Mouse (Mus musculus) hindbrain, embryonic 15.5 days (tissue): ENCODE results near the gene Cdh13. TPM values are rescaled to one million over a fixed set of nuclear protein-coding genes. Genes with fewer than 3 reads are reported as not detected.
"Not testable (repeated sequence)": the region's sequence is repeated elsewhere in the genome, so short reads cannot be mapped to it uniquely, and the experiment has no call there.

Source experiments
- ATAC-seq: fragments of 200-750 bp; cut with Nextera tagmentation; 2 replicates; pipeline ENCODE4 v1.8.0; 2017; ENCODE audit warnings: low read depth, moderate number of reproducible peaks, moderate TSS enrichment; ENCODE audit not compliant: low FRiP score
- H3K27ac ChIP-seq: fragments of 300-500 bp; sonication (generic); replicated peaks from 2 replicates; pipeline ENCODE4 v1.5.1; 2015; ENCODE audit warnings: mild to moderate bottlenecking, inconsistent platforms
- H3K27me3 ChIP-seq: fragments of 300-500 bp; sonication (generic); 2 replicates; pipeline ENCODE4 v1.6.1; 2015; ENCODE audit warnings: control low read depth, inconsistent platforms
- H3K36me3 ChIP-seq: fragments of 300-500 bp; sonication (generic); 2 replicates; pipeline ENCODE4 v1.6.1; 2015; ENCODE audit warnings: control low read depth, inconsistent platforms
- H3K4me1 ChIP-seq: fragments of 300-500 bp; sonication (generic); replicated peaks from 2 replicates; pipeline ENCODE4 v1.6.1; 2015; ENCODE audit warnings: control low read depth, inconsistent platforms
- H3K4me2 ChIP-seq: fragments of 300-500 bp; sonication (generic); 2 replicates; pipeline ENCODE4 v1.6.1; 2015; ENCODE audit warnings: moderate library complexity, mild to moderate bottlenecking, inconsistent platforms
- H3K4me3 ChIP-seq: fragments of 300-500 bp; sonication (generic); 2 replicates; pipeline ENCODE4 v1.5.1; 2015; ENCODE audit warnings: mild to moderate bottlenecking, inconsistent platforms
- H3K9ac ChIP-seq: fragments of 300-500 bp; sonication (generic); 2 replicates; pipeline ENCODE4 v1.6.1; 2015; ENCODE audit warnings: inconsistent platforms
- H3K9me3 ChIP-seq: fragments of 300-500 bp; sonication (generic); 2 replicates; pipeline ENCODE4 v1.6.1; 2016; ENCODE audit warnings: control low read depth, inconsistent platforms
- WGBS: fragments of 180-500 bp; shearing (Covaris S2); methylation state at CpG from one replicate; pipeline ENCODE4 v1.1.7; 2015; 5-methylcytosine and 5-hydroxymethylcytosine counted together
- polyA plus RNA-seq: library from polyadenylated mRNA; unstranded; fragments of >200 nt; fragmentation: Nextera tagmentation; extraction: Ambion mirVana; gene quantifications from 2 replicates; pipeline ENCODE4 v1.2.1, GENCODE M21; 2015

Cdh13 gene
- polyA plus RNA-seq, 1 experiment from 2014 or later, result 112 TPM

DNA sequence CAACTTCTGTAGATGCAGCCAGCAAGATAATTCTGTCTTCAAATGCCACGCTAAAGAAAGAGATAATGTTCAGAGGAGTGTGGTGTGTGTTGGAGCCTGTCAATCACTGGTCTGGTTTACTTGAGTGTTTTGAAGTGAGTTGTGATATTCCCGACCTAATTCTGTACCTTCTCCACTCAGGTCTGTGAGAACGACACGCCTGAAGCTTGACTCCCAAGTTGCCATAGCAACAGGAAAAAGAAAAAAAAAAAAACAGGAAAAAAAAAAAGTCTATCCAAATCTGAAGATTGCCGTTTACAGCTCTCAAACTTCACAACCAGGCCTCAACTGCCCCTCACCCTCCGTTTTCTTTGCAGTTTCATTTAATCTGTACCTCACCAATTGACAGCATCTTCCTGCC lies 1039.7 kb downstream of the Cdh13 start:
- no peaks in the 10 kb centered on the region for H3K36me3 ChIP-seq
- H3K9me3 ChIP-seq, result no peaks in the 10 kb centered on the region
- H3K27me3 ChIP-seq, result no peaks in the 10 kb centered on the region
- 49% methylated on average over 6 of the region's 6 CpGs for WGBS
- no peak overlapping the region for H3K27ac ChIP-seq
- H3K9ac ChIP-seq, result no peak overlapping the region
- no peak for ATAC-seq
- H3K4me1 ChIP-seq, result no peaks in the 10 kb centered on the region
- H3K4me2 ChIP-seq, result no peak overlapping the region
- H3K4me3 ChIP-seq, result no peak overlapping the region

DNA sequence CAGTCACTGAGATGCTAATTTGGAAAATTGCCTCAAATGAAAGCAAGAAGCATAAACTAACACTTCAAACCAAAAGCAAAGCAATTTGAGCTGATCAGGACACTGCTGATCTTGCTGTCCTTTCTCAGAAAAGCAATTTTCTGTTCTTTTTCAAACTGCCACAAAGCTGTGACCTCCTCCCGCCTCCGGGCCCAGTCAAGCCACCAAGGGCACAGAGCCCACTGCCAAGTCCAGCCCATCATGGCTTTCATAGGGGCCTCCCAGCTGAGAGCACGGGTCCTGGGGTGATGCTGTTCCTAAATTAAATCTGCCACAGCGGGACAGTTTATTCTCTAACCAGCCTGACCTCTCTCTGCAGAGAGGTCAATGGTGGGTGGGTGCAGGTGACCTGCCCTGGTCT lies 1056.0 kb downstream of the Cdh13 start:
- Histone ChIP-seq H3K4me2 (no peak overlapping the region), H3K9me3 (no peaks in the 10 kb centered on the region), H3K4me3 (no peak overlapping the region), H3K4me1 (0 out of 2 replicates have a peak, but pooled peaks cover 4% of the 10 kb centered on the region), H3K27me3 (peaks cover 2% of the 10 kb centered on the region; the same call in 1 of the 2 replicates), H3K27ac (no peak overlapping the region), H3K9ac (no peak overlapping the region), H3K36me3 (no peaks in the 10 kb centered on the region)
- no peak for ATAC-seq
- WGBS, result 85% methylated on average over 4 of the region's 4 CpGs

DNA sequence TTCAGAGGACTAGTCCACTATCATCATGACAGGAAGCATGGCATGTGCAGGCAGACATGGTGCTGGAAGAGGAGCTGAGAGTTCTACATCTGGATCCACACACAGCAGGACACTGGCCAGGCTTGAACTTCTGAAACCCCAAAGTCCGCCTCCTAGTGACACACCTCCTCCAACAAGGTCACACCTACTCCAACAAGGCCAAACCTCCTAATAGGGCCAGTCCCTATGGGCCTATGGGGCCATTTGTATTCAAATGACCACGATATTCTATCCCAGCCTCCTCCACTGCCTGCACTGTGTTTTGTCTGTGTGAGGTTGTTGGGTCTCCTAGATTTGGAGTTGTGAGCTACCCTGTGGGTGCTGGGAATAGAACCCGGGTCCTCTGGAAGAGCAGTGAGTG lies 1060.1 kb downstream of the Cdh13 start:
- H3K27me3 ChIP-seq, result peaks cover 2% of the 10 kb centered on the region; the same call in 1 of the 2 replicates
- H3K9ac ChIP-seq, result no peak overlapping the region
- 83% methylated on average over 3 of the region's 3 CpGs for WGBS
- peak overlapping the region; percentile 74 for H3K27ac ChIP-seq
- ATAC-seq, result no peak; the same call in 1 of the 2 replicates
- peaks cover 24% of the 10 kb centered on the region for H3K36me3 ChIP-seq
- H3K4me1 ChIP-seq, result peaks cover 15% of the 10 kb centered on the region
- peak overlapping the region; percentile 92 for H3K4me3 ChIP-seq
- peak overlapping the region; percentile 62 for H3K4me2 ChIP-seq
- H3K9me3 ChIP-seq, result no peaks in the 10 kb centered on the region

DNA sequence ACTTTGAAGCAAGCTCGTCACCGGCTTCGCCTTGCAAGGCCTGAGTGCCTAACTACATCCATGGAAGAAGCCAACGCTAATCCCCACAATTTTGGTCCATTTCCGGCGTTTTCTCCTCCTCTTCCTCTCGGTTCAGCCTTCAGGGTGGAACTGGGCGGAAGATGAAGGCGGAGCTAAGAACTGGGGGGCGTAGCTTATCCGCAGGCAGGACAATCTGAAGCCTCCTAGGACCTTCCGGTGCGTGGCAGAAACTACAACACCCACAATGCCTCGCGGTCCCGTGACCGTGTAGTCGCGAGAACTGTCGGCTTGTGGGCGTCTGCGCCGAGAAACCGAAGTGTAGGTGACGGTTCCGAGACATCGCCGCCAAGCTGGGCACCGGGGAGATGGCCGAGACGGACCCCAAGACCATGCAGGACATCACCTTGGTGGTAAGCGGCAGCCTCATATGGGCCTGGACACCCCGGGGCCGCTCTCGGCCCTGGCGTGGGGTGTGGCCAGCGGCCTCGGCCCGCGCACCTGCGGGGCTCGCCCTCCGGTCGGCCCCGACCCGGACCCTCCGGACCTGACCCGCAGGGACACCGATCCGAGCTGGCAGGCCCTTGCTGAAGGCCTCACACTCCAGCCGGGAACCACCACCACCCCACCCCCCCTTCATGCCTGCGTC lies 1060.8 kb downstream of the Cdh13 start, which contains the start of gene Hsbp1:
Gene Hsbp1 (plus strand): TSS at position 299 of the 667 bp plus-strand sequence.
- WGBS, result 2% methylated on average over 52 of the region's 52 CpGs
- ATAC-seq, result peak; percentile 98
- peak within 1 kb of the TSS; percentile 97 for H3K9ac ChIP-seq
- no peaks in the 10 kb centered on the region for H3K9me3 ChIP-seq
- peak within 1 kb of the TSS; percentile 62 for H3K4me2 ChIP-seq
- H3K4me1 ChIP-seq, result peaks cover 15% of the 10 kb centered on the region
- peaks cover 31% of the 10 kb centered on the region for H3K36me3 ChIP-seq
- H3K27ac ChIP-seq, result peak within 1 kb of the TSS; percentile 78
- peak within 1 kb of the TSS; percentile 92 for H3K4me3 ChIP-seq
- H3K27me3 ChIP-seq, result peaks cover 2% of the 10 kb centered on the region; the same call in 1 of the 2 replicates

DNA sequence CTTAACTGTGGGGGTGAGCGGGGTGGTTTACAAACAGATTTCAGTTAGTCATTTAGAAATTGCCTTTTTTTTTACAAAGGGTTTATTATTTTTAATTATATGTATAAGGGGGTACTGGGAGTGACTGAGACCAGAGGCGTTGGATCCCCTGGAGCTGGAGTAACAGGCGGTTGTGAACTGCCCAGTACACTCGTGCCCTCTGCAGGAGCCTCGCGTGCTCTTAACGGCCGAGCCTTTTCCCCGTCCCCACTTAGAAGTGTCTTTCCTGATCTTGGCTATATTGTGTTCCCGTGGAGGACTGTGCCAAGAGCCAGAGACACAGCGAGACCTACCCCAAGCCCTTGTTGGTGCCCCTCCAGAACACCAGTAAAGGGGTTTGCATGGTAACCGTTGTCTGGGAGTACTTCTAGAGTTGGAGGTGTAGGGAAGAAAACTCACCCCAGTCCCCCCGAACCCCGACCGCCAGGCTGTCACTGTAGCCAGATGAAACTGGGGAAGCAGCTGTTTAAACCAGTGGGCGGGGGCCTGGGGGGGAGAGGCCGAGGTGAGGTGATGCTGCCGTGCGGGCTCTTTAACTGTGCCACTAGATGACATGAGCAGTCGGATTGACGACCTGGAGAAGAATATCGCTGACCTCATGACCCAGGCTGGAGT lies 1061.6 kb downstream of the Cdh13 start:
- no peak for ATAC-seq

DNA sequence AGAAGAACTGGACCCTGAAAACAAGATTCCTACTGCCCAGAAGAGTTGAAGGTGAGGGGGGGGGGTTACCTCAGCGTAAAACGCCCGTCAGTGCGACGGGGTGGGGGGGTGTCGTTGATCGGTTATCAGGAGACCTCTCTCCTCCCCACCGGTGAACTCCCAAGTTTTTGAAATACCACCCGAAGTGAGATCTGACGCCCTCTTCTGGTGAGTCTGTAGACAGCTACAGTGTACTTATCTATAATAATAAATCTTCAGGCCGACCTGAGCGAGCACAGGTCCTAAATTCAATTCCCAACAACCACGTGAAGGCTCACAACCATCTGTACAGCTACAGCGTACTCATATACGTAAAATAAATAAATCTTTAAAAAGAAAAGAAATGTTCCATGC lies 1062.1 kb downstream of the Cdh13 start:
- H3K4me1 ChIP-seq, result peaks cover 15% of the 10 kb centered on the region
- H3K36me3 ChIP-seq, result peaks cover 35% of the 10 kb centered on the region
- H3K27me3 ChIP-seq, result peaks cover 2% of the 10 kb centered on the region; the same call in 1 of the 2 replicates
- 87% methylated on average over 15 of the region's 15 CpGs for WGBS
- H3K9me3 ChIP-seq, result no peaks in the 10 kb centered on the region
- H3K4me2 ChIP-seq, result peak overlapping the region; percentile 62
- no peak for ATAC-seq
- peak overlapping the region; percentile 97; the same call in 1 of the 2 replicates for H3K9ac ChIP-seq
- H3K27ac ChIP-seq, result no peak overlapping the region
- H3K4me3 ChIP-seq, result peak overlapping the region; percentile 92

More for the DNA sequence above, 1061.6 kb downstream of the Cdh13 start:
- Histone ChIP-seq H3K4me1 (peaks cover 15% of the 10 kb centered on the region), H3K9me3 (no peaks in the 10 kb centered on the region), H3K4me3 (peak overlapping the region; percentile 92), H3K4me2 (peak overlapping the region; percentile 62), H3K9ac (peak overlapping the region; percentile 97), H3K27me3 (peaks cover 2% of the 10 kb centered on the region; the same call in 1 of the 2 replicates), H3K36me3 (peaks cover 35% of the 10 kb centered on the region), H3K27ac (no peak overlapping the region)
- WGBS, result 55% methylated on average over 22 of the region's 22 CpGs

DNA sequence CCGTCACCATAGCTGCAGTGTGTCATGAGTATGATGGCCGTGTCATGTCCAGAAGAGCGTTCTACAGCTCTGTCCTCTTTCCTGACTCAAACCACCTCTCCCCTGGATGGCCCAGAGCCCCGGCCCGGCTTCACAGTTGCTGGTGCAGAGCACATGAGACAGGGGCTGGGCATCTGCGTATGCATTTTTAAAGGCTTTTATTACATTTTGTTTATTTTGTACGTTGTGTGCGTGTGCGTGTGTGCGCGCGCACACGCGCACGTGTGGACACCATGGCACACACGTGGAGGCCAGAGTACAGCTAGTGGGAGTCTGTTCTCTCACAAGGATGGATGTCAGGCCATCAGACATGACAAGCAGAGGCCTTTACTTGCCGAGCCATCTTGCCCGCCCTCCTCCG lies 1068.1 kb downstream of the Cdh13 start:
- ATAC-seq, result no peak
- H3K9ac ChIP-seq, result no peak overlapping the region
- 93% methylated on average over 19 of the region's 19 CpGs for WGBS
- no peaks in the 10 kb centered on the region for H3K4me1 ChIP-seq
- no peak overlapping the region for H3K4me3 ChIP-seq
- no peak overlapping the region for H3K27ac ChIP-seq
- no peaks in the 10 kb centered on the region for H3K27me3 ChIP-seq
- no peaks in the 10 kb centered on the region for H3K9me3 ChIP-seq
- H3K36me3 ChIP-seq, result peaks cover 31% of the 10 kb centered on the region
- H3K4me2 ChIP-seq, result no peak overlapping the region

DNA sequence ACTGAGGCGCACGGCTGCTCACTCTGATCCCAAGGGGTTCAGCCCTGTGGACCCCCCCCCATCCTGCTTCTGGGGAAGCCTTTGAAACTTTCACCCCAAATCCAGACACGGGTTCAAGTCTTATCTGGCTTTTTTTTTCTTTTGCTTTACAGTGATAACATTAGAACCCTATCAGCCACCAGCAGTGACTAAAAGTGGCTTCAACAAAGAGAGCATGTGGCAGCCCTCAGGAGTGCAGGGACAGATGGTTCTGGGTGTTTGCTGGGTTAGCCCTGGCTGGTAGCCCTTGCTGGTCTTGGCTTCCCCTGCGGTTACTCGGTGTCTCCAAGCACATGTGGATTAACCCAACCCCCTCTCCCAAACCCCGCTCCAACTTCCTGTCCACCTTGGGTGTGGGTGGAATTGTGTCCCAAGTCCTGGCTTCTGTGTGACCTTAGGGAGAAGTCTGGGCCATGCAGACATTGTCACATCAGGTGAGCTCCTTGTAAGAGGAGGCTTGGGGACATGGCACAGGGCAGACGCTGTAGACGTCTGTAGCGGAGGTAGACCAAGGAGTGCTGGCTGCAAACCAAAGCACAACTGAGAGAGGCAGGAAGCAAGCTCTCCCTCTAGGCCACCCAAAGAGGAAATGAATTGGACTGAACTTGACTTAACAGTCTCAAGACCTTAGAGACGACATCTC lies 1069.6 kb downstream of the Cdh13 start:
- no peaks in the 10 kb centered on the region for H3K9me3 ChIP-seq
- no peaks in the 10 kb centered on the region for H3K27me3 ChIP-seq
- no peak overlapping the region for H3K4me3 ChIP-seq
- peaks cover 17% of the 10 kb centered on the region for H3K36me3 ChIP-seq
- H3K4me1 ChIP-seq, result no peaks in the 10 kb centered on the region
- ATAC-seq, result no peak
- no peak overlapping the region for H3K4me2 ChIP-seq
- no peak overlapping the region for H3K9ac ChIP-seq
- no peak overlapping the region for H3K27ac ChIP-seq
- WGBS, result 87% methylated on average over 10 of the region's 10 CpGs

DNA sequence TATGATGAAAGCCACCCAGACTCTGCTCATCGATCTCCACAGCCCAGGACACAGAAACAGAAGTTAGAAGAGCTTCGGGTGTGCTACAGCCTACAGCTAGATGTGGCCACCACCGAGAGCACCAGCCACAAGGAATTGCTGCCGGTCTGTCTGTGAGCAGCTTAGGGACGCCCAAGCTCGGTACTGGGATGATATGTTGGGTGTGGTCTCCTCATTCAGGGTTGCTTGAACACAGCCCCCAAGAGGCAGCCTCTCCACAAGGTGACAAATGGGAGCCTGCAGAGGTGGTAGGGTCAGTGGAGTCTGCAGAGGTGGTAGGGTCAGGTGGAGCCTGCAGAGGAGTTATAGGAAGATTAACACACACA lies 1070.1 kb downstream of the Cdh13 start:
- no peak overlapping the region for H3K4me3 ChIP-seq
- no peak overlapping the region for H3K9ac ChIP-seq
- 90% methylated on average over 6 of the region's 6 CpGs for WGBS
- H3K36me3 ChIP-seq, result peaks cover 11% of the 10 kb centered on the region
- no peaks in the 10 kb centered on the region for H3K9me3 ChIP-seq
- H3K4me1 ChIP-seq, result no peaks in the 10 kb centered on the region
- ATAC-seq, result no peak
- no peak overlapping the region for H3K27ac ChIP-seq
- no peaks in the 10 kb centered on the region for H3K27me3 ChIP-seq
- H3K4me2 ChIP-seq, result no peak overlapping the region

DNA sequence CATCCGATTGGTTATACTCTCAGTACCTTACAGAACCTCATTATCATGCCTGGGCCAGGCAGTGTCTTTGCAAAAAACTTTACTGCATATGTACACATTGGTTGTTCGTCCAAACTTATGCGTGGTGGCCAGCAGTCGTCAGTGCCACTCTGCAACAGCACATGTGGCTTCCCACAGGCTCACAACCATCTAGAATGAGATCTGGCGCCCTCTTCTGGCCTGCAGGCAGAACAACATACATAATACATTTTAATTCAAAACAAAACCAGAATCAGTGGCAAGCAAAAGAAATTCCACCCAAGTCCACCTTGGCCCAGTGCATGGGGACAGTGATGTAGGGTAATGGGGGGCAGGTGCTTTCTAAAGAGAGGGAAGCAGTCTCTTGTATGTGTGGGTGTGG lies 1073.1 kb downstream of the Cdh13 start:
- not testable (repeated sequence) for H3K4me3 ChIP-seq, H3K36me3 ChIP-seq, ATAC-seq, H3K9ac ChIP-seq, H3K4me2 ChIP-seq, H3K4me1 ChIP-seq, H3K27me3 ChIP-seq, H3K27ac ChIP-seq, H3K9me3 ChIP-seq
- WGBS, result 63% methylated on average over 5 of the region's 5 CpGs

DNA sequence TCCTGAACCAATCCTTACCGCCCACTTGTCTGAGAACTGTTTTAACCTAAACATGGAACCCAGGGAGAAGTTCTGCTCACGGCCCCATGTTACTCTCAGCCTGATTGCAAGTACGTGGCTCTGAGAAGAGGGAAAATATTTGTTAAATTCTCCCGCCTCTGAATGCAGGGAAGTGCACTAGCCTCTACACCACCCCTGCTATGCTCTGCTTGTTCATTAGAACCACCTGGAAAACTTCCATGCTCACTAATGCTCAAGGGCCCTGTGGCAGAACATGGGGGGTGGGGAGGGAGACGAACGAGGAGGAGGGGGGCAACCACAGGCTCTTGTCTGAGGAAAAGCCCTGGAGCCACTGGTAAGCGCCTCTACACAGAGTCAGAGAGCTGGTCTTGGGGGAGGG lies 1074.6 kb downstream of the Cdh13 start:
- H3K4me1 ChIP-seq, result no peaks in the 10 kb centered on the region
- WGBS, result 84% methylated on average over 7 of the region's 7 CpGs
- H3K36me3 ChIP-seq, result no peaks in the 10 kb centered on the region
- H3K27me3 ChIP-seq, result no peaks in the 10 kb centered on the region
- no peak overlapping the region for H3K9ac ChIP-seq
- H3K4me3 ChIP-seq, result no peak overlapping the region
- ATAC-seq, result no peak
- no peak overlapping the region for H3K27ac ChIP-seq
- no peaks in the 10 kb centered on the region for H3K9me3 ChIP-seq
- no peak overlapping the region for H3K4me2 ChIP-seq

DNA sequence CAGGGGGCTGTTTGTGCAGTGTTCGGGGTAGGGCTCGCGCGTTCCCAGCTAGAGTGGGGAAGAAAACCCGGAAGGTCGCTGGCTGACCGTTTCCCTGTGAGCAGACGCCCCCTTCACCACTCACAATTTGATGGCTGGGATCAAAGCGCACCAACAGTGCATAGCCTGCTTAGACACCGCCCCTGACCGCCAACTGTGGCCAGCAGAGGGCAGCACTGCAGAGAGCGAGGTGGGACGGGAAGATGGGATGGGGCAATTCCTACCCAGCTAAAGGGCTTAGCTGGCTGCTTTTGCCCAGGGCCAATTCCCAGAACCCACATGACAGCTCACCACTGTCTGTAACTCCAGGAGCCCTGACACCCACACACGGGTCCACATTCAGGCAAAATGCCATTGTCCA lies 1075.3 kb downstream of the Cdh13 start:
- H3K27ac ChIP-seq, result no peak overlapping the region
- no peaks in the 10 kb centered on the region for H3K4me1 ChIP-seq
- ATAC-seq, result no peak
- no peak overlapping the region for H3K9ac ChIP-seq
- H3K36me3 ChIP-seq, result no peaks in the 10 kb centered on the region
- no peaks in the 10 kb centered on the region for H3K9me3 ChIP-seq
- no peak overlapping the region for H3K4me3 ChIP-seq
- H3K27me3 ChIP-seq, result no peaks in the 10 kb centered on the region
- WGBS, result 52% methylated on average over 14 of the region's 14 CpGs
- H3K4me2 ChIP-seq, result no peak overlapping the region
